ENCODE assay signal across 16 mouse cellular contexts in genomic region chr1:127757164-127757545, GRCm38 (mm10). TPM values are rescaled to one million over a fixed set of nuclear protein-coding genes. Genes with fewer than 3 reads are reported as not detected.
DNase-seq lines count a peak whose midpoint lies in the region; ATAC-seq and TF ChIP-seq lines count a peak whose summit lies in the region.
"Not testable (repeated sequence)": the region's sequence is repeated elsewhere in the genome, so short reads cannot be mapped to it uniquely, and the experiment has no call there.
"Had no signal": no experiment of that assay in that cellular context is flagged by ENCODE, and none has a peak within 500 bp of the region (broad histone marks: within the 10 kb centered on the region; RNA-seq: fewer than 3 reads in every experiment).

No protein-coding gene starts in this region.

- not testable (repeated sequence) for H3K79me2 ChIP-seq in MEL (ENCODE audit: control insufficient read depth, insufficient read depth, low read length, poor library complexity)

- TF ChIP-seq POLR2A in MEL (IDR thresholded peaks at IDR 0.05; ENCODE audit: control insufficient read depth in 1 of 2, insufficient read depth in 1 of 2, low read depth in 1 of 2, low read length in 2 of 2, poor library complexity in 1 of 2) = not testable (repeated sequence)

- peak overlapping the region; percentile 76 for H3K9ac ChIP-seq in MEL (ENCODE audit: control insufficient read depth, low read depth, low read length, poor library complexity, severe bottlenecking)
- peak overlapping the region; percentile 72 for H3K9ac ChIP-seq in liver, embryonic 12.5 days
- 0 out of 2 replicates have a peak overlapping the region, but pooled peaks have one; percentile 58 for H3K9ac ChIP-seq in liver, embryonic 15.5 days
- H3K9ac ChIP-seq in lung, embryonic 14.5 days = not testable (repeated sequence)

- peak overlapping the region; percentile 100 for H3K27ac ChIP-seq in MEL (ENCODE audit: control insufficient read depth, low read depth, low read length)
- peak overlapping the region; percentile 67; the same call in 1 of the 2 replicates for H3K27ac ChIP-seq in heart, embryonic 10.5 days
- H3K27ac ChIP-seq in liver, embryonic 12.5 days = peak overlapping the region; percentile 97
- H3K27ac ChIP-seq in liver, embryonic 15.5 days (replicated peaks) = peak overlapping the region; percentile 96
- peak overlapping the region; percentile 78; the same call in 1 of the 2 replicates for H3K27ac ChIP-seq in lung, embryonic 14.5 days (ENCODE audit: low read depth)

- H3K9me3 ChIP-seq in MEL (replicated peaks; ENCODE audit: insufficient read depth, low read length); erythroblast, embryonic 14.5 days (ENCODE audit: control insufficient read depth, low read length); heart, embryonic 10.5 days; liver, embryonic 12.5 days (replicated peaks); liver, embryonic 15.5 days (replicated peaks); lung, embryonic 14.5 days (ENCODE audit: low read depth, low read length): not testable (repeated sequence)

- peak overlapping the region; percentile 18 to 41; a peak in 3 of 4 replicates for H3K4me3 ChIP-seq in MEL (ENCODE audit: control insufficient read depth in 1 of 2, insufficient read depth in 1 of 2, low read depth in 2 of 2, low read length in 2 of 2)
- H3K4me3 ChIP-seq in erythroblast, embryonic 14.5 days (replicated peaks) = peak overlapping the region; percentile 61
- not testable (repeated sequence) for H3K4me3 ChIP-seq in heart, embryonic 10.5 days; lung, embryonic 14.5 days (ENCODE audit: low read depth, low read length)
- peak overlapping the region; percentile 45 for H3K4me3 ChIP-seq in liver, embryonic 12.5 days
- peak overlapping the region; percentile 46 for H3K4me3 ChIP-seq in liver, embryonic 15.5 days (replicated peaks)

- ATAC-seq in liver, embryonic 12.5 days = 0 out of 2 replicates have a peak, but pooled peaks have one; percentile 7
- ATAC-seq in liver, embryonic 15.5 days (ENCODE audit: insufficient read depth) = peak; percentile 10
- not testable (repeated sequence) for ATAC-seq in lung, embryonic 14.5 days (ENCODE audit: insufficient read depth)

- TF ChIP-seq CTCF in MEL (IDR thresholded peaks at IDR 0.05 in 2 of 3, conservative IDR thresholded peaks at IDR 0.05 in 1 of 3; ENCODE audit: control insufficient read depth in 1 of 3, insufficient read depth in 1 of 3, low read depth in 2 of 3, low read length in 3 of 3, poor library complexity in 1 of 3, severe bottlenecking in 1 of 3); lung, embryonic 14.5 days (IDR thresholded peaks at IDR 0.05; ENCODE audit: low read depth): not testable (repeated sequence)

- WGBS in heart, embryonic 10.5 days = 86% methylated on average over 3 of the region's 3 CpGs
- WGBS in liver, embryonic 12.5 days (ENCODE audit: insufficient replicate concordance) = 60% methylated on average over 3 of the region's 3 CpGs
- 52% methylated on average over 3 of the region's 3 CpGs for WGBS in liver, embryonic 15.5 days (ENCODE audit: insufficient replicate concordance)
- WGBS in lung, embryonic 14.5 days = 94% methylated on average over 3 of the region's 3 CpGs

- not testable (repeated sequence) for H3K27me3 ChIP-seq in MEL (ENCODE audit: control insufficient read depth in 1 of 2, insufficient read depth in 2 of 2, low read length in 2 of 2); erythroblast, embryonic 14.5 days (ENCODE audit: control insufficient read depth); heart, embryonic 10.5 days (ENCODE audit: insufficient read depth, poor library complexity, severe bottlenecking); liver, embryonic 12.5 days (replicated peaks); liver, embryonic 15.5 days; lung, embryonic 14.5 days (ENCODE audit: insufficient read depth, low read length)

- H3K4me1 ChIP-seq in MEL (ENCODE audit: control insufficient read depth in 1 of 2, insufficient read depth in 2 of 2, low read length in 2 of 2) = peaks cover 22 to 28% of the 10 kb centered on the region in 2 experiments
- peaks cover 73% of the 10 kb centered on the region for H3K4me1 ChIP-seq in erythroblast, embryonic 14.5 days (ENCODE audit: control insufficient read depth)
- peaks cover 17% of the 10 kb centered on the region; the same call in 1 of the 2 replicates for H3K4me1 ChIP-seq in heart, embryonic 10.5 days
- peaks cover 62% of the 10 kb centered on the region for H3K4me1 ChIP-seq in liver, embryonic 12.5 days
- H3K4me1 ChIP-seq in liver, embryonic 15.5 days (replicated peaks) = peaks cover 50% of the 10 kb centered on the region
- H3K4me1 ChIP-seq in lung, embryonic 14.5 days (ENCODE audit: insufficient read depth) = not testable (repeated sequence)

- peak overlapping the region; percentile 70 for H3K4me2 ChIP-seq in liver, embryonic 12.5 days
- H3K4me2 ChIP-seq in liver, embryonic 15.5 days = peak overlapping the region; percentile 76
- H3K4me2 ChIP-seq in lung, embryonic 14.5 days = not testable (repeated sequence)

- DNase-seq in MEL (ENCODE audit: low read depth, low spot score) = peak; percentile 62
- DNase-seq in heart, embryonic 10.5 days (ENCODE audit: low spot score); lung, embryonic 14.5 days: not testable (repeated sequence)

- not testable (repeated sequence) for TF ChIP-seq EP300 in MEL (IDR thresholded peaks at IDR 0.05; ENCODE audit: low read depth in 1 of 2, low read length in 2 of 2)

- TF ChIP-seq RAD21 in MEL (IDR thresholded peaks at IDR 0.05; ENCODE audit: low read depth, low read length) = not testable (repeated sequence)

- peaks cover 0 to 33% of the 10 kb centered on the region in 2 experiments; a peak in 2 of 4 replicates for H3K36me3 ChIP-seq in MEL (ENCODE audit: control insufficient read depth in 1 of 2, insufficient read depth in 2 of 2, low read length in 2 of 2)
- peaks cover 21% of the 10 kb centered on the region for H3K36me3 ChIP-seq in erythroblast, embryonic 14.5 days (ENCODE audit: control insufficient read depth)
- H3K36me3 ChIP-seq in heart, embryonic 10.5 days; liver, embryonic 12.5 days; liver, embryonic 15.5 days (replicated peaks); lung, embryonic 14.5 days (ENCODE audit: insufficient read depth): not testable (repeated sequence)

TF ChIP-seq in MEL, 35 proteins besides CTCF, POLR2A, EP300 and RAD21:
- TF ChIP-seq GATA1 (IDR thresholded peaks at IDR 0.05; ENCODE audit: low read depth, low read length) (0 out of 2 replicates have a peak, but pooled peaks have one; percentile 20), MYB (IDR thresholded peaks at IDR 0.05; ENCODE audit: low read depth, low read length) (peak; percentile 15; the same call in 1 of the 2 replicates), MAX (IDR thresholded peaks at IDR 0.05; ENCODE audit: low read length) (peak; percentile 5; the same call in 1 of the 2 replicates)

RNA-seq across cellular contexts. Expression of gene Ccnt2, which starts 16.8 kb away (rescaled TPM):
- 19.9 and 20.6 TPM in 2 replicates for total RNA-seq in MEL (2012; rRNA removed)
- 10 to 100 TPM; 26.7 to 31.5 TPM for polyA plus RNA-seq in MEL (2012; ENCODE audit: insufficient read depth in 1 of 2, insufficient read length in 2 of 2, low read depth in 1 of 2, low replicate concordance in 2 of 2, missing spikeins in 1 of 2)
- polyA plus RNA-seq in erythroblast, embryonic 14.5 days (2012) = 1.2 TPM in 2 replicates
- polyA plus RNA-seq in heart, embryonic 10.5 days (2016; fragmentation: Nextera tagmentation; extraction: Ambion mirVana) = 76.8 and 85.1 TPM in 2 replicates
- polyA plus RNA-seq in liver, embryonic 12.5 days (2016; fragmentation: Nextera tagmentation; extraction: Ambion mirVana) = 42.3 and 43.9 TPM in 2 replicates
- 26.5 and 27.4 TPM in 2 replicates for polyA plus RNA-seq in liver, embryonic 15.5 days (2015; fragmentation: Nextera tagmentation; extraction: Ambion mirVana)
- 81.4 and 82.5 TPM in 2 replicates for polyA plus RNA-seq in lung, embryonic 14.5 days (2014; fragmentation: Nextera tagmentation; extraction: Ambion mirVana)

RNA-seq across cellular contexts. Expression of gene Acmsd, which starts 27.9 kb away (rescaled TPM):
- total RNA-seq in MEL (2012; rRNA removed) = 3.9 and 4.4 TPM in 2 replicates
- 1 to 10 TPM in 1 of 2 experiments, not detected in 1; 4.3 TPM for polyA plus RNA-seq in MEL (2012; ENCODE audit: insufficient read depth in 1 of 2, insufficient read length in 2 of 2, low read depth in 1 of 2, low replicate concordance in 2 of 2, missing spikeins in 1 of 2)
- 0.32 and 0.40 TPM in 2 replicates for polyA plus RNA-seq in erythroblast, embryonic 14.5 days (2012)
- polyA plus RNA-seq in heart, embryonic 10.5 days (2016; fragmentation: Nextera tagmentation; extraction: Ambion mirVana) = 0.58 and 0.68 TPM in 2 replicates
- polyA plus RNA-seq in liver, embryonic 12.5 days (2016; fragmentation: Nextera tagmentation; extraction: Ambion mirVana) = 8.4 and 8.5 TPM in 2 replicates
- polyA plus RNA-seq in liver, embryonic 15.5 days (2015; fragmentation: Nextera tagmentation; extraction: Ambion mirVana) = 5.7 and 7.5 TPM in 2 replicates
- 0.18 and 0.45 TPM in 2 replicates for polyA plus RNA-seq in lung, embryonic 14.5 days (2014; fragmentation: Nextera tagmentation; extraction: Ambion mirVana)
- total RNA-seq: adrenal gland, postnatal 36 days; CH12.LX; gastrocnemius, adult 18-20 months; gastrocnemius, postnatal 10 days; gastrocnemius, postnatal 36 days; granulocyte monocyte progenitor cell, adult 5-6 weeks; hindbrain, postnatal 0 days had no signal
- polyA plus RNA-seq: forebrain, embryonic 13.5 days; forebrain, embryonic 16.5 days; hindbrain, postnatal 0 days; inflammation-experienced regulatory T-cells, adult 6 months had no signal

Comparison
In these comparisons a context has a peak if more than half of its experiments do, and no peak if none do; other contexts are left out.
1. RNA of gene Ccnt2, which starts 16.8 kb away (polyA plus RNA-seq): 76.8 to 85.1 TPM in heart, embryonic 10.5 days, 81.4 to 82.5 TPM in lung, embryonic 14.5 days, 42.3 to 43.9 TPM in liver, embryonic 12.5 days, 26.7 to 31.5 TPM in MEL and 26.5 to 27.4 TPM in liver, embryonic 15.5 days; 1.2 TPM in erythroblast, embryonic 14.5 days; every median in the first group is over 10 times any median in the second.
2. Peak in every context shown above with its lines, with median percentiles within 50 percentile points of each other: H3K27ac ChIP-seq.